Mouse (Mus musculus): ENCODE data around the gene Sec24a.
A peak's percentile ranks its signal among the peaks of the same experiment; 100 is the strongest.
"Not testable (repeated sequence)": the region's sequence is repeated elsewhere in the genome, so short reads cannot be mapped to it uniquely, and the experiment has no call there.

Sec24a gene

DNA sequence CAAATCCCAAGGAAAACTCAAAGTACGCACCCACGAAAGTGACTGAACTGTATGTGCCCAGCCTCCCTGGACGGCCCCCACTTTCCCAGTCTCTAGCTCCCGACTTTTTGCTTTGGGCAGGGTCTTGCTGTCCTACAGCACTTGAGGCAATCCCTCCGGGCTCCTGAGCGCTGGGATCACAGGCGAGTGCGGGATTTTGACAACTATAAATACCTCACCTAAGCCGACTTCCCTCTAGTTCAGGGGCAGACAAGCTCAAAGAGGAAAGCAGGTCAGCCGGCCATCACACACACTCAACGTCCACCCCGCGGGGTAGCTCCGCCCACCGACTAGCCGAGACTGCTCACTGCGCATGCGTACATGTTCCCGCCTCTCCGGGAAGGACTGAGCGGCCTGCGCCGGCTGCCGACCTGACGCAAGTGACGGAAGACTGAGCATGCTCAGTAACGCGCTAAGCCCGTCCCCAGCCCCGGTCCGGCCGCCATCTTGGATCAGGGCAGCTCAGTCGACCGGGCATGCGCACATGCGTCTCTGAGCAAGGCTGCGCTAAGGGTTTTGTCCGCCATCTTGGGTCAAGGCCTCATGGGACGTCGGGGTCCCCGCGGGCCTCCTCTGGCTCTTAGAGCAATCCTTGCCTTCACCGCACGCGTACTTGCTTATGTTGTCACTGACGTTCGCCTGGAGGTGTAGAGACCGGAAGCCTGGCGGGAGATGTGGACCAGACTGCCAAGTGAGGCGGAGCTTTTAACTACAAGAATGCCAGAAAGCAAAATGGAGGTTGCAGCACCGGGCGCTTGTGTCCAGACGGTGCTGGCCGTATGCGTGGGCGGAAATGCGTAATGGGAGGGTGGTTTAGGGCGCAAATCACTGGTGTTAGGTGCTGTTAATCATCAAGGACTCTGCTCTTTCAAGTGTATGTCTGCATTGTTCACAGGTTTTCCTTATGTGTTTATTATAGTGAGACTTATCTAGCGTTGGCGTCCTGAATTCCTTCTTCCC is 74.8 kb downstream of the Sec24a start, which contains the start of gene 0610009B22Rik:
TSS of gene 0610009B22Rik (minus strand) at position 545 of the 999 bp plus-strand sequence.
- peak; percentile 100 for DNase-seq (ENCODE audit: low spot score)

DNA sequence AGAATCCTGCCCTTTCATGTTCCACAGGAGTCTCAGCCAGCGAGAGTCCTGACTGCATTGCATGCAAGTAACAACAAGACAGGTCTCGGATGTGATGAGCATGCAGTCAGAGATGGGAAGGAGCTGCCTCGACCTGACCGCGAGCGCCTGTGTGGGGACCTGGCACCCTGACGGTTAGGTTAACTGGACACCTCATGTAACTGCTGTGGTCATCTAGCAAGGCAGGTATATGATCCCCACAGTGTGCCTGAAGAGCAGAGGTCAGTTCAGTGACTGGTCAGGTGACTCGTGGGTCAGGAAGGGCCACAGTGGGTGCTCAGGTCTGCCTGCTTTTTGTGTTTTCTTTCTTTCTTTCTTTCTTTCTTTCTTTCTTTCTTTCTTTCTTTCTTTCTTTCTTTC is 81.5 kb downstream of the Sec24a start:
- no peak for DNase-seq (ENCODE audit: low spot score)

DNA sequence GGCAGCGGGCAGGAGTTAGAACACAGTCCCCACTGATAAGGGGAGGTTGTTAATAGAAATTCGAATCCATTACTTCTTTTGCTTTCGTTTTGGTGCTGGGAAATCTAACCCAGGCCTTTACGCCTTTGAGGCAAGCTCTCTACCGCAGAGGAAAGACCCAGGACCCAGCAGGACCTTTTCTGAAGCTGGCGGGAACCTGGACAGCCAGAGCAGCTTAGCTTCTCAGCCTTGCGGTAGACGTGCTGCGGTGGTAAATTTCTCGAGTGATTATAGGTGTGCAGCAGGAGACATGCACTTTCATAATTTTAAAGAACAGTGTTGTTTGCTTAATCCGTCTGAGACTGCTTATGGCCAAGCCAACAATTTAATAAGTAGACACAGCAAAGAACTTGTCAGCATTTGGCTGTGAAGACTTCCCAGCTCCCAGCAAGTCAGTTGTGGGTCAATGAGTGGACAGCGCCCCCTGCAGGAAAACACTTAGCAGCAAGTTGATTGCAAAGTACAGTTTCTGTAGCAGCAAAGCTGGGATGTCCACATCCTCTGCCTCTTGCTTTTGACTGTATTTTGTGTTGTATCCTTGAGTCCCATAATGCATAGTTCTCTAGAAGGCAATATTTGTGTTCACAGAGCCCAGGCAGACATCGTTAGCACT is 82.0 kb downstream of the Sec24a start:
- DNase-seq (ENCODE audit: low spot score): peak; percentile 89

DNA sequence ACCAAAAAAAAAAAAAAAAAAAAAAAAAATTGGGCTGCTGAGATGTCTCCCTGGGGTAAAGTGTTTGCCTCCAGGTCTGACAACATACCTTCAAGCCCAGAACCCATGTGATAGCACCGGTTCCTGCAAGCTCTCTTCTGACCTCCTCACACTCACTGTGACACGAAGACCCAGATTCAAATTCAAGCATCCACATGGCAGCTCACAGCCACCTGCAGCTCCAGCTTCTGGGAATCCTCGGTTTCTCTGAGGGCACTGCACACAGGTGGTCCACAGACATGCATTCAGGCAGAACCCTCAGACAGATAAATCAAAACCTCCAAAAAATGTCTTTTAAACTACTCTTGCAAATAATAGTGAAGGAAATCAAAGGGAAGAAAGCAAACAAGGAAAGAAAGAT is 84.0 kb downstream of the Sec24a start:
- DNase-seq (ENCODE audit: low spot score): no peak

DNA sequence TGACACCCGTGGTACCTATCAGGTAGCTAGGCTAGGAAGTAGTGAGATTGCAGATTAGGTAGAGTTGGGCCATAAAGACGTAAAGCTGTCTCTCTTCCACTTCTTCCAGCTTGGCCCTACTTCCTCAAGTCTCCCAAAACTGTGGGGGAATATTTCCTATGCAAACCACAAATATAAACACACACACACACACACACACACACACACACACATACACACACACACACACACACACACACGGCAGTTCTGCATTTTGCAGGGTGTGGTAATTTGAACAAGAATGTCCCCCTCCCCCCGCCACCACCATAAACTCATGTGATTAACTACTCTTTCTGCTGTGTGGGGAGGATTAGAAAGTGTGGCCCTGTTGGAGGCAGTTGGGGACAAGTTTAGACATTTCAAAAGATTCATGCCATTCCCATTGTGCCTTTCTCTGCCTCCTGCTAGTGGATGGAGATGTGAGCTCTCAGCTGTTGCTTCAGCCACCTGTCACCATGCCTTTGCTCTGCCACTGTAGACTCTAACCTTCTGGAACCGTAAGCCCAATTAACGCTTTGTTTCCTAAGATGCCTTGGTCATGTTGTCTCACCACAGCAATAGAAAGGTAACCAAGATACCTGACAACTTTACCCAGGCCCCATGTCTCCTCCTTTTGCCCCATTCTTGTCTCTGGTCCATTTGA is 85.6 kb downstream of the Sec24a start:
- DNase-seq (ENCODE audit: low spot score): no peak

DNA sequence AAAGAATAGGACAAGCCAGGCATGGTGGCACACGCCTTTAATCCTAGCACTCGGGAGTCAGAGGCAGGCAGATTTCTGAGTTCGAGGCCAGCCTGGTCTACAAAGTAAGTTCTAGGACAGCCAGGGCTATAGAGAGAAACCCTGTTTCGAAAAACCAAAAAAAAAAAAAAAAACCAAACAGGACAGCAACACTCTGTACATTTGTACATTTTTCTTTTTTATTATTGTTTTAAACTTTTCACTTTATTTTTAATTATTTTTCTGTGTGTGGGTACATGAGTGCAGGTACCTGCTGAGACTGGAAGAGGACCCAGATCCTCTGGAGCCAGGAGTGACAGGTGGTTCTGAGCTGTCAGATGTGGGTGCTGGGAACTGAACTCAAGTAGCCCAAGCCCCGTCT is 88.0 kb downstream of the Sec24a start:
- no peak for DNase-seq (ENCODE audit: low spot score)

DNA sequence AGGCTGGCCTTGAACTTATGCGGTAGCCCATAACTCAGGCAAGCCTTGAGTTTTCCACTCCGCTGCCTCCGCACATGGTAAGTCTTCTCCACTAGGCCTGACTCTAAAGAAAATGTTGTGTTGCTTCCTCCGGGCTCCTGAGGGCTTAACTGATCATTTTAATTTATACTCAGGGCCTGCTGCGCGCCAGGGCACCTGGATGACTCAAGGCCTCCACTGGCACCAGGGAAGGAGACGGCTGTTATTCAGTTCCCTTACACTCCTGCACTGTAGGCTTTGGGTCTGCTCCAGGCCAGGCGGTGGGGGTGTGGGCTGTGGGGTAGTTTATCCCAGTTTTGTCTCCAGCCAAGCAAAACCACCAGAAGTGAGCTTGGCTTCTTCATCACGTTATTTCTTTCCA is 90.1 kb downstream of the Sec24a start:
- no peak for DNase-seq (ENCODE audit: low spot score)

DNA sequence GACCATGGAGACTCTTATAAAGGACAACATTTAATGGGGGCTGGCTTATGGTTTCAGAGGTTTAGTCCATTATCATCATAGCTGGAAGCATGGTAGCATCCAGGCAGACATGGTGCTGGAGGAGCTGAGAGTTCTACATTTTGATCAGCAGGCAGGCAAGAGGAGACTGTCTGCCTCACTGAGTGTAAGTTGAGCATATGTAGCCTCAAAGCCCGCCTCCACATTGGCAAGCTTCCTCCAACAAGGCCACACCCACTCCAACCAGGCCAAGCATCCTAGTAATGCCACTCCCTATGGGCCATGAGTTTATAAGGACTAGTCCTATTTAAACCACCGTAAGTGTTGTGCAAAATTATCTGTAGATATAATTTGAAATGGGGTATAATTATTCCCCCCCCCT is 92.1 kb downstream of the Sec24a start:
- DNase-seq (ENCODE audit: low spot score): no peak

DNA sequence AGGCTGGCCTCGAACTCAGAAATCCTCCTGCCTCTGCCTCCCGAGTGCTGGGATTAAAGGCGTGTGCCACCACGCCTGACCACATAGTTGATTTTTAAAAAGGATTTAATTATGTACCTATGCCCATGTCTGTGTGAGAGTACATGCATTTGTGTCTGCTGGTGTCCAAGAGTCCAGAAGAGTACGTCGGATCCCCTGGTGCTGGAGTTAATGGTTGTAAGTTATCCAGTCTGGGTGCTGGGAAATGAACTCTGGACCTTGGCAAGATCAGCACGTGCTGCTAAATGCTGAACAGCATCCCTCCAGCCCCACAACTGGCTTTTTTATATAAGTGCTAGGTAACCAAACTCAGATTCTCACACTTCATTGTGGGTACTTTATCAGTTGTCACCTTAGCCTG is 92.6 kb downstream of the Sec24a start:
- no peak for DNase-seq (ENCODE audit: low spot score)

DNA sequence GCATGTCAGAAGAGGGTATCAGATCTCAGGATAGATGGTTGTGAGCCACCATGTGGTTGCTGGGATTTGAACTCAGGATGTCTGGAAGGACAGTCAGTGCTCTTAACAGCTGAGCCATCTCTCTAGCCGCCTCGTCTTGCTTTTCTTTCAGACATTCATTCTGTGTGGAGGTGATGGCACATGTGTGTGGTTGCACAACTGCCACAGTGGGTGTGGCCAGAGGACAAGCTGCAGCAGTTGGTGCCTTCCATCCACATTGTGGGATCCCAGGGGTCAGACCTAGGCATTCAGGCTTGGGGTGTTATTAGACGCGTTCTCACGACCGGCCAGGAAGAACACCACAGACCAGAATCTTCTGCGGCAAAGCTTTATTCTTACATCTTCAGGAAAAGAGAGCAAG is 98.7 kb downstream of the Sec24a start:
- DNase-seq (ENCODE audit: low spot score): not testable (repeated sequence)

DNA sequence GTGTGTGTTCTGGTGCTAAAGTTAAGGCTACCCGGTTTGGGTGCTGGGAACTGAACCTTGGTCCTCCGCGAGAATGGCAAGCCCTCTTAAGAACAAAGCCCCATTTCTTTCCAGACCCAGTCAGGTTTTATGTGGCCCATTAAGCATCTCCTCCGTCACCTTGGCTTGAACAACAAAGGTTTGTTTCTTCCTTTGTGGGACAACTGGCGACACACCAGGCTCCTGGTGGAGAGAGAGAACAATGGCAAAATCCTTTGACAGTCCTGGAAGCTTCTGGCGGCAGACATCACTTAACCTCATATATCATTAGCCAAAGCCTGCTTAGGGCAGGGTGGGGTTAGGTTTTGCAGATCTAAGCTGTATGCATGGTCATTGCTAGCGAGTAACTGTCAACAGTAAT is 100.8 kb downstream of the Sec24a start:
- no peak for DNase-seq (ENCODE audit: low spot score)

DNA sequence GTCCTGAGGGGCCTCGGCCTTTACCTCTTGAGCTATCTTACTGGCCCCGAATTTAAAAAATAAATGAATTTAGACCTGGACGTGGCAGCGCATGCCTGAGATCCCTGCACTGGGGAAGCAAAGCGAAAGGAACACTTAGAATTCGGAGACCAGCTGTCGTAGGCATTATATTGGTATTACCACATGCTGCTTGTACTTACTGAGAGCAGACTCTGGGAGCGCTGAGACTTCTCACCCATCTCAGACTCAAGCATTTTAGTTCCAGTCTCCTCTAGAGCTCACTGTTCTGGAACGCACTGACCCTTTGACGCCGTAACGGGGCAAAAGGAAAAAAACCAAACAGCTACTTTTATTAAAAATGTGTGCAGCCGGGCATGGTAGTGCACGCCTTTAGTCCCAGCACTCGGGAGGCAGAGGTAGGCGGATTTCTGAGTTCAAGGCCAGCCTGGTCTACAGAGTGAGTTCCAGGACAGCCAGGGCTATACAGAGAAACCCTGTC is 101.5 kb downstream of the Sec24a start:
- DNase-seq (ENCODE audit: low spot score): no peak

DNA sequence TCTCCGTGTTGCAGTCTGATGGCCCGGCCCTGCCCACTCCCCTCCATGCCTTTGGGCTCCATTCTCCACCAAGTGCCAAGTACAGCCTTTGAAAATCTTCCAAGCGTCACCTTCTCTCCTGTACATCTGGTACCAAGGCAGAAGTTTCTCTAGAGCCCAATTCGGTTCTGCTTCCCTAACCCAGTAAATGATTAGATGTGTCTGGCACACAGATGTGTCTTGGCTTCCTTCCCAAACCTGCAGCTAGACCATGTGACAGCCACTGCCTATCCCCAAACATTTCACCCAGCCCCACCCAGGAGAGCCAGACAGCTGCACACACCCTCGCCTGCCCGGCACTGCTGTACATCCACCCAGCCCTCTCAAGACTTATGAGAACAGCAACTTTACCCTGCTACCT is 104.7 kb downstream of the Sec24a start:
- DNase-seq (ENCODE audit: low spot score): peak; percentile 52

DNA sequence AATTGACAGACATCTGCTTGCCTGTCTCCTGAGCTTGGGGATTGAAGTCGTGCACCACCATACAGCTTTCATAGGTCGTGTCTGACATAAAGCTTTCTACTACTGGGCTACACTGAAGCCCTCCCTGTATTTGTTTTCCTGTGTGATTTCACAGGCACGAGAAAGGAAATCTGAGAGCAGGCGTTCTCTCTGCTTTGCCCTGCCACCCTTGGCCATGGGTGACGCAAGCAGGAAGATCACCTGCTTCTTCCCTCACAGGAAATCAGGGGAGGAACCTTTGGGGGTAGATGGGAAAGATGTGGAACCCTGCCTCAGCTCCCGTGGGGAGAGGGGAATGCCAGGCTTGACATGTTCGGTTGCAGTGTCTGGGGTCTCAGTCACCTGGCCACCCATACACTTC is 105.1 kb downstream of the Sec24a start:
- DNase-seq (ENCODE audit: low spot score): no peak

DNA sequence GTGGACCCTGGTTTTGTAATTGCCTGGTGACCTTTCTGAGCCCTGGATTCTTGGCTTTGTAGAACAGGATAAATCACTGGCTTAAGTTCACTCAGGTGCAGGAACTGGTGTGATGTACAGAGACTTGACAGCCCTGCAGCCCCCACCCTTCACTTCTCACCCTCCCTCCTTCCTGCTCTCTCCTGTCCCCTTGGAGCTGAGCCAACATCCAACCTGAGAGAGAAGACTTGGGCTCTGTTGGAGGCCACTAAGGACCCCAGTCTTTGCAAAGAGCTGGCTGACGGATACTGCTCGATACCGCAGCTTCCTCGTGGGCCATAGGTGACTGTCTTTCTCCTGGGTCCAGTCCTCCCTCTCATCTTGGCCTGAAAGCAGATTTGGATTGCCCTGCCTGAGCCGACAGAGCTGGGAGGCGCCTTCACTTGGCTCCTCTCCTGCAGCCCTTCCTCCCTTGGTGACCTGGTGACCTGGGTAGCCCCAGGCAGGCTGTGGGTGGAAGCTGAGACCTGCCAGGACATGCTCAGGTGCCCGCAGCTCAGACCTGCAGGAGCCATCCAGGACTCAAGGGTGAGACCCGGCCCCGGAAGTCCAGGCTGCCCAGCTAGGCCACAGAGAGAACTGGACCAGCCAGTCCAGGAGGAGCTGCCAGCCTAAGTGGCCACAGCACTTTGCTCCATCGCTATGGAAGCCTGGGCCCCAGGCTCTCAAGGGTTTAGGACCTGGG is 106.5 kb downstream of the Sec24a start:
- no peak for DNase-seq (ENCODE audit: low spot score)

DNA sequence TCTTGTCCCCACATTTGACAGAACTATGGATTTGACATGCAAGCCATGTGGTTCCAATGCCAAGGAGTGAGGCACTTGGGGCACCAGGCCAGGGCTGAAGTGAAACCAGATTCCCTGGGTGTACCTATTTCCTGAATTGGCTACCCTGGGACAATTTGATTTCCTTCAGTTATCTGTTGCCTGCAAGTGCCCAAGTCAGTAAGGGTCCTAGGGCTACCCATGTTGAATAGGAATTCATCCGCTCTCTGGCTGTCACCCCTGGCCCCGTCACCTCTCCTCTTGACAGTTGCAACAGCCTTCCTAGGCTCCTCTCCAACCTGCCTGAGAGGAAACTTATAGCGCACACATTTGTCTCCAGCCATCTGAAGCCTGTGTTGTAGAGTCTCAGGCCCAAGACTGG is 108.5 kb downstream of the Sec24a start:
- DNase-seq (ENCODE audit: low spot score): no peak

DNA sequence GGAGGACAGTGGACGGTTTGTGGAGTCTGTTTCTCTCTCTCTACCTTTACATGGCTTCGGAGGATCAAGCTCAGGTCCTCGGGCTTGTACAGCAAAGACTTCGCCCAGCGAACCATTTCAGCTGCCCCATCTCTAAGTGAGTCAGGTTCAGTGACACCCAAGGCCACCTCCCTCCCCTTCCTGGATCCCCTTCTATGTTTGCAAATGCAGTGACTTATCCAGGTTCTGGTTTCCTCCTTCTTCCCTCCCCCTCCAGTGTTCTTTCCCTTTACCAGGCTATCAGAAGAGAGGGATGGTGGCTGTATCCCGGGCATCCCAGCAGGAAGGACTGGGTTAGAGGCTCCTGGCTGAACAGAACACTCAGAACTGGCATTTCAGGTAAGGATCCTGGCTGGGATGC is 109.7 kb downstream of the Sec24a start:
- no peak for DNase-seq (ENCODE audit: low spot score)

DNA sequence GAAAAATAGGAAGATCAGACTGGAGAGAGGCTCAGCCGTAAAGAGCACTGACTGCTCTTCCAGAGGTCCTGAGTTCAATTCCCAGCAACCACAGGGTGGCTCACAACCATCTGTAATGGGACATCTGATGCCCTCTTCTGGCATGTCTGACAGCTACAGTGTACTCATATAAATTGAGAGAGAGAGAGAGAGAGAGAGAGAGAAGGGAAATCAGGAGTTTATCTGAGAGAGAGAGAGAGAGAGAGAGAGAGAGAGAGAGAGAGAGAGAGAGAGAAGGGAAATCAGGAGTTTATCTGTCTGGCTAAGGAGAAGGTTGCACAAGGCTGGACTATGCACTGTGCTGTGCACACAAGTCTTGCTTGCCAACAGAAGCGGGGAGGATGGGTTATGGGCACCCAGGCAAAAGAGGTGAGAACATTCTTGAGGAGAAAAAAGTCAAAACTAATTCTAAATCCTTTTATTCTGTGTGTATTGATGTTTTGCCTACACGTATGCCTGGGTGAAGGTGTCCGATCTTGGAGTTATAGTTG is 110.5 kb downstream of the Sec24a start:
- no peak for DNase-seq (ENCODE audit: low spot score)

DNA sequence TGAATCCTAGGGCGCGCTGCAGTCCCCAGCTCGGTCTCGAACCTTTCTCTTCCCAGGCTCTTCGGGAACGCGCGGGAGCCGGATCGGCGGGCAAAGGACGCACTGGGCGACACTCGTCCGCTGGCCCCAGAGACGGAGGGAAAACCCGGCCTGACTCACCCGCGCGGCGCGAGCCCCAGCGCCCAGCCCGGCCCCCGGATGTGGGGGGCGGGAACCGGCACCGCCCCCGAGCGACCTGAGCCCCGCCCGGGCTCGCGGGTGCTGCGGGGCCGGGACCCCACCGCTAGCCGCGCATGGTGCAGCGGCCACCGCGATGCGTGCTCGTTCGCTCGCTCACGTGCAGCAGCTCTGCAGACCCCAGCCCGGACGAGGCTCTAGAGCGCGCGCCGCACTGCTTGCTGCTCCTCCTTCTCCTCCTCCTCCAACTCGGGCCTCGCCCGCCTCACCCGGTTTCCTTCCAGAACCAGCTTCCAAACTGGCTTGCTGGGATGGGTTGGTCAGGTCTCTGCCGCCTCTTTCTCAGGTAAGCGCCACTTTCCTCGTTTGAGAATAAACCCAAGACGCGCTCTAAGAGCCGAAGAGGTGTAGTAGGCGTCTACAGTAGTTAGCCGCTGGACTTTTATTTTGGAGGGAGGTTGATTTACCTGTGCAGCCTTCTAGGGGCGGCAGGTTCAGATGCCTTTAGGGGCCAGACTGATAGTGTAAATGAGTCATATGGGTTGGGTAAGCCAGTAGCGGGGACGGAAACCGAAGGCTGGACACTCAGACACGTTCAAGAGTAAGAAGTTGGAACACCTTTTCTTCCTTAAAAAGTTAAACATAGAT is 112.5 kb downstream of the Sec24a start, which contains the start of the genes N4bp3 and D930048N14Rik:
TSS of gene N4bp3 (minus strand) at position 152 of the 825 bp plus-strand sequence.
TSS of gene D930048N14Rik (plus strand) at position 264 of the 825 bp plus-strand sequence.
- peak; percentile 79 for DNase-seq (ENCODE audit: low spot score)

DNA sequence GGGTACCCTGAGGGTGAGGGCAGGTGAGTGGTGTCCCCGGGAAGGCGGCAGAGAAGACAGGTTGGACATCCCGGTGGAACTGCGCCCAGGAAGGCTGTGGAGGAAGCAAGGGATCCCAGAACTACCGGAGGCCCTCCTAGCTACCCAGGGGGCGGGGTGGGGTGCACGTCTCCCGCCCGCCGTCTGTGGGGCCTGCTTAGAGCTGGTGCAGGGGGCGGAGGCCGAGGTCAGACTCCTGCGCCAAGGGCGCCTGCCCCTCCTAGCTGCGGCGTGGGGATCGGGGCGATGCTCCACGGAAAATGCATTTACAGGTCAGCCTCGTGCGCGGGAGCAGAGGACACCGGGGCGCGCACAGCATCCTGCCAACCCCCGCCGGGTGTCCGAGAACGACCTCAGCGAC is 113.2 kb downstream of the Sec24a start:
- DNase-seq (ENCODE audit: low spot score): no peak

DNA sequence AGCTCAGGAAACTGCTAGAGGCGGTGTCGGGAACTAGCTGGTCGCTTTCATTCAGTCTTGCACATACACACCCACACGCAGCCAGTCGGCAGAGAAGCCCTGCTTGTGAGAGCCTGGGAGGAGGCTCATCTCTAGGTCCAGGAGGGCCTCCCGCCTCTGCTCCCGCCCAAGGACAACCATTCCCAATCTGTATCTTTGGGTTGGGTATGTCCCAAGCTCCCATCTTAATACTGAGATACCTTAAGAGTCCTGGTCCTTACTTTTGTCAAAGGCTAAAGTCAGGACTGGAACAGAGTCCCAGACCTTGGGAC is 113.6 kb downstream of the Sec24a start:
- no peak for DNase-seq (ENCODE audit: low spot score)
